8 mouse cellular contexts compared by ENCODE assay signal in genomic region chr15:97849116-97849911, GRCm38 (mm10). TPM values are rescaled to one million over a fixed set of nuclear protein-coding genes. Genes with fewer than 3 reads are reported as not detected.
A peak's percentile ranks its signal among the peaks of the same experiment; 100 is the strongest.
DNase-seq lines count a peak whose midpoint lies in the region; ATAC-seq and TF ChIP-seq lines count a peak whose summit lies in the region.

No protein-coding gene starts in this region.

- H3K4me1 ChIP-seq in E14TG2a.4 (replicated peaks; ENCODE audit: low read depth, low read length): peaks cover 27% of the 10 kb centered on the region
- no peaks in the 10 kb centered on the region; the same call in 1 of the 2 replicates for H3K4me1 ChIP-seq in forebrain, embryonic 11.5 days (replicated peaks; ENCODE audit: control insufficient read depth, insufficient read depth, low read length)
- H3K4me1 ChIP-seq in heart, embryonic 16.5 days (ENCODE audit: control insufficient read depth, insufficient read depth, low read length): 0 out of 2 replicates have a peak, but pooled peaks cover 3% of the 10 kb centered on the region
- peaks cover 77% of the 10 kb centered on the region for H3K4me1 ChIP-seq in liver, embryonic 13.5 days (replicated peaks)
- no peaks in the 10 kb centered on the region for H3K4me1 ChIP-seq in stomach, embryonic 16.5 days (ENCODE audit: control insufficient read depth, insufficient read depth, low read length)

- 7% methylated on average over 19 of the region's 19 CpGs for WGBS in forebrain, embryonic 11.5 days
- WGBS in heart, embryonic 16.5 days: 5% methylated on average over 19 of the region's 19 CpGs
- WGBS in liver, embryonic 13.5 days (ENCODE audit: insufficient replicate concordance): 4% methylated on average over 19 of the region's 19 CpGs
- 4% methylated on average over 19 of the region's 19 CpGs for WGBS in stomach, embryonic 16.5 days

- H3K4me3 ChIP-seq in E14TG2a.4 (replicated peaks; ENCODE audit: low read length): peak overlapping the region; percentile 52
- H3K4me3 ChIP-seq in forebrain, embryonic 11.5 days (ENCODE audit: low read depth, low read length): peak overlapping the region; percentile 29
- peak overlapping the region; percentile 50 for H3K4me3 ChIP-seq in heart, embryonic 16.5 days (ENCODE audit: low read length)
- peak overlapping the region; percentile 52 for H3K4me3 ChIP-seq in liver, embryonic 13.5 days (replicated peaks)
- peak overlapping the region; percentile 44 for H3K4me3 ChIP-seq in stomach, embryonic 16.5 days (replicated peaks; ENCODE audit: low read length)

- DNase-seq in c-Kit-positive CD71-negative TER-119-negative erythroid progenitor cells, embryonic 14.5 days (ENCODE audit: low read depth): peak; percentile 96
- DNase-seq in forebrain, embryonic 11.5 days (ENCODE audit: low spot score): peak; percentile 87
- peak; percentile 87 to 95 for DNase-seq in kidney, postnatal 25 days
- peak; percentile 66 for DNase-seq in liver, embryonic 13.5 days
- peak; percentile 79 to 88 for DNase-seq in natural killer cell, adult 2 months (ENCODE audit: low spot score in 2 of 2)

- H3K27me3 ChIP-seq in E14TG2a.4 (ENCODE audit: insufficient read depth, low read length): peaks cover 19% of the 10 kb centered on the region
- no peaks in the 10 kb centered on the region for H3K27me3 ChIP-seq in forebrain, embryonic 11.5 days (ENCODE audit: control insufficient read depth, insufficient read depth, low read length)
- 0 out of 2 replicates have a peak, but pooled peaks cover 2% of the 10 kb centered on the region for H3K27me3 ChIP-seq in heart, embryonic 16.5 days (ENCODE audit: control insufficient read depth, insufficient read depth, low read length)
- no peaks in the 10 kb centered on the region for H3K27me3 ChIP-seq in liver, embryonic 13.5 days
- no peaks in the 10 kb centered on the region for H3K27me3 ChIP-seq in stomach, embryonic 16.5 days (ENCODE audit: control insufficient read depth, insufficient read depth, low read length)

- no peak overlapping the region for H3K27ac ChIP-seq in forebrain, embryonic 11.5 days (ENCODE audit: low read depth, low read length)
- peak overlapping the region; percentile 68 for H3K27ac ChIP-seq in heart, embryonic 16.5 days (ENCODE audit: low read length)
- peak overlapping the region; percentile 80 for H3K27ac ChIP-seq in liver, embryonic 13.5 days
- H3K27ac ChIP-seq in stomach, embryonic 16.5 days (ENCODE audit: low read length): peak overlapping the region; percentile 51

- peak overlapping the region; percentile 35; the same call in 1 of the 2 replicates for H3K9ac ChIP-seq in forebrain, embryonic 11.5 days (ENCODE audit: low read length)
- peak overlapping the region; percentile 61 for H3K9ac ChIP-seq in heart, embryonic 16.5 days (ENCODE audit: low read length)
- H3K9ac ChIP-seq in liver, embryonic 13.5 days: peak overlapping the region; percentile 56
- peak overlapping the region; percentile 60; the same call in 1 of the 2 replicates for H3K9ac ChIP-seq in stomach, embryonic 16.5 days (ENCODE audit: low read length)

- H3K36me3 ChIP-seq in E14TG2a.4 (ENCODE audit: insufficient read depth, low read length): no peaks in the 10 kb centered on the region
- no peaks in the 10 kb centered on the region for H3K36me3 ChIP-seq in forebrain, embryonic 11.5 days (ENCODE audit: control insufficient read depth, insufficient read depth, low read length)
- no peaks in the 10 kb centered on the region for H3K36me3 ChIP-seq in heart, embryonic 16.5 days (ENCODE audit: control insufficient read depth, insufficient read depth)
- no peaks in the 10 kb centered on the region for H3K36me3 ChIP-seq in liver, embryonic 13.5 days
- H3K36me3 ChIP-seq in stomach, embryonic 16.5 days (ENCODE audit: control insufficient read depth, insufficient read depth, low read length): no peaks in the 10 kb centered on the region

- peaks cover 6% of the 10 kb centered on the region; the same call in 1 of the 2 replicates for H3K9me3 ChIP-seq in E14TG2a.4 (ENCODE audit: low read length)
- H3K9me3 ChIP-seq in forebrain, embryonic 11.5 days (ENCODE audit: control insufficient read depth, low read length): no peaks in the 10 kb centered on the region
- no peaks in the 10 kb centered on the region for H3K9me3 ChIP-seq in heart, embryonic 16.5 days (replicated peaks; ENCODE audit: control insufficient read depth, low read length)
- H3K9me3 ChIP-seq in liver, embryonic 13.5 days (replicated peaks): 0 out of 2 replicates have a peak, but pooled peaks cover 4% of the 10 kb centered on the region
- no peaks in the 10 kb centered on the region for H3K9me3 ChIP-seq in stomach, embryonic 16.5 days (replicated peaks; ENCODE audit: control insufficient read depth, low read length)

- peak overlapping the region; percentile 52 for H3K4me2 ChIP-seq in forebrain, embryonic 11.5 days (ENCODE audit: low read depth, low read length, severe bottlenecking)
- peak overlapping the region; percentile 84 for H3K4me2 ChIP-seq in heart, embryonic 16.5 days (ENCODE audit: low read depth, low read length)
- H3K4me2 ChIP-seq in liver, embryonic 13.5 days: peak overlapping the region; percentile 71
- peak overlapping the region; percentile 76 for H3K4me2 ChIP-seq in stomach, embryonic 16.5 days (ENCODE audit: low read depth, low read length)

- peak; percentile 54 for TF ChIP-seq CTCF in E14TG2a.4 (conservative IDR thresholded peaks at IDR 0.05; ENCODE audit: low read length)

- ATAC-seq in forebrain, embryonic 11.5 days (replicated peaks; ENCODE audit: low FRiP score): peak; percentile 70; the same call in 1 of the 2 replicates
- ATAC-seq in heart, embryonic 16.5 days (replicated peaks; ENCODE audit: extremely low read depth, insufficient read depth, low FRiP score): peak; percentile 64
- peak; percentile 49 for ATAC-seq in liver, embryonic 13.5 days (ENCODE audit: low read depth)
- ATAC-seq in stomach, embryonic 16.5 days (ENCODE audit: insufficient read depth, low FRiP score): peak; percentile 75

RNA-seq across cellular contexts. Expression of gene Hdac7, which starts 5.0 kb away (rescaled TPM):
- 23.9 and 26.4 TPM in 2 replicates for polyA plus RNA-seq in forebrain, embryonic 11.5 days (2014; fragmentation: Nextera tagmentation; extraction: Ambion mirVana)
- polyA plus RNA-seq in heart, embryonic 16.5 days (2015; fragmentation: Nextera tagmentation; extraction: Ambion mirVana): 30.9 and 31.7 TPM in 2 replicates
- polyA plus RNA-seq in liver, embryonic 13.5 days (2015; fragmentation: Nextera tagmentation; extraction: Ambion mirVana): 8.0 and 8.3 TPM in 2 replicates
- polyA plus RNA-seq in stomach, embryonic 16.5 days (2015; fragmentation: Nextera tagmentation; extraction: Ambion mirVana): 20.4 and 23.2 TPM in 2 replicates
